Mouse (Mus musculus): ENCODE data around the gene Olfr1280. TPM values are rescaled to one million over a fixed set of nuclear protein-coding genes. Genes with fewer than 3 reads are reported as not detected.

Olfr1280 gene
- not detected in 2 replicates for polyA plus RNA-seq (2012; rRNA removed; ENCODE audit: low replicate concordance)

GRCm38 (mm10) chr2:111313717-111314116, at the start of gene Olfr1280:
Gene Olfr1280, plus strand, starts transcription at chr2:111314017.

DNA sequence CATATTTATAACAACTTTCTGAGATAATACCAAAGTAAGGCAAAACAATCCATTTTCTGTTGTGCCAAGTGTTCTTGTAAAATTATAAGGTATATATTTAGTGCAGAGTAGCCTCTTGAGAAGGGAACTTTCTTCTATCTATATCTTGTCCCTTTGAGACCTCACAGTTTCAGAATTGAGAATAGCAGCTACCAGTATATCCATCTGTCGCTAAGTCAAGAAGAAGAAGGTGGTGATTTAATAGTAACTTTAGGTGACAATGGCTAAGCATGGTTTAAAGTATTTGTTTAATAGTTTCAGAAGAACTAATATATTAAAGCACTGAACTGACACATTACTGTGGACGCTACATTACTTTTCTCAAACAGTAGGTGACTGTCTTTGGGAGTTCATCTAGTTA, 39.8 kb upstream of the Olfr1280 start, which contains the start of gene Olfr1277:
TSS of gene Olfr1277 (minus strand) at position 101 of the 400 bp plus-strand sequence.

GRCm38 (mm10) chr2:111289836-111290235, 24.0 kb upstream of the Olfr1280 start, which contains the start of gene Olfr1278:
Gene Olfr1278, plus strand, starts transcription at chr2:111290136.

GRCm38 (mm10) chr2:111300374-111300773, 13.4 kb upstream of the Olfr1280 start, which contains the start of gene Olfr1279:
Gene Olfr1279, plus strand, starts transcription at chr2:111300635.

DNA sequence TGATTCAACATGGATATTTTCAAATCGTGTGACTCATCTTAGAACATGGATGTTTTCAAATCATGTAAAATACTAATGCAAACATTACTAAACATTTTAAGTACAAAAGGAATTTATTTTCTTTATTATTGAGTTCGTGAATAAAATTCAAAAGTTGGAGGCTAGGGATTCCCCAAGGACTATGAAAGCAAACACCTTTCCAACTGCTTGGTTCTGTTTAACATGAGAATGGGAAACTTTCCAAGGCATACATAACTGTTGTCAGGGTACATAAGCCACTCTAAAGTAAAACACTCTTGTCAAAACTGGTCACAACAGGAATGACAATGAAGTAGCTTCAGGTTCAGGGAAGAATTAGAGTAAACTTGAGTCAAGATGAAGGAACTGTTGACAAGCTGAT, 12.4 kb downstream of the Olfr1280 start, which contains the start of gene Olfr1281:
TSS of gene Olfr1281 (plus strand) at position 301 of the 400 bp plus-strand sequence.

DNA sequence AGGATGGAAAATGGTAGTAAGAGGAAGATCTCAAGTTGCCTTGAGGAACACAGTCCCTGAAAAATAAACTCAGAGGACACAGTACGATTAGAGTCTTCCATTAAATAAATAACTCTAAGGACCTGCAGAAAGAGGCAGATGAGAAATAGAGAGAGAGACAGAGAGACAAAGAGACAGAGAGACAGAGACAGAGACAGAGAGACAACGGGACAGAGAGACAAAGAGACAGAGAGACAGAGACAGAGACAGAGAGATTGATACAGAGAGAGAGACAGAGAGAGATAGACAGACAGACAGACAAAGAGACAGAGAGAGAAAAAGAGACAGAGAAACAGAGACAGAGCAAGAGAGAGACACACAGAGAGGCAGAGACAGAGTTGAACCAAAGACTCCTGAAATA, 22.2 kb downstream of the Olfr1280 start, which contains the start of gene Olfr1282:
TSS of gene Olfr1282 (minus strand) at position 101 of the 400 bp plus-strand sequence.

DNA sequence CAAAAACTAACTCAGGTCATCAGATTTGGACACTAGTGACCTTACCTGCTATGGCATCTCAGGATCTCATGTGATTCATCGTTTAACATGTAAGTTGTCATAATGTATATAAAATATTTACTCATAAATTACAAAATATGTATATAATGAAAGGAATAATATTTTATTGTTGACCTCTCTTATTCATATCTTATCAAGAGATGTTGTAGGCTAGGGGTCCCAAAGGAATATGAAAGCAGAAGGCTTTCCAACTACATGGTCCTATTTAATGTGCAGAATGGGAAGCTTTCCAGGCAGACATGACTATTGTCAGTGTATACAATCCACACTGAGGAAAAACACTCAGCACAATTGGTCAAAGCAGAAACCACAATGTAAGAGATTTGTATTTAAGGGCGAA, 52.7 kb downstream of the Olfr1280 start, which contains the start of gene Olfr1283:
TSS of gene Olfr1283 (plus strand) at position 301 of the 400 bp plus-strand sequence.

GRCm38 (mm10) chr2:111375222-111375621, 61.4 kb downstream of the Olfr1280 start, which contains the start of gene Olfr1284:
Gene Olfr1284, plus strand, starts transcription at chr2:111375522.

Other genes with a start within 250 kb of the Olfr1280 start
- not detected in 2 replicates for gene Gm13941, start 208.0 kb upstream of the Olfr1280 start, polyA plus RNA-seq (2012; rRNA removed; ENCODE audit: low replicate concordance)
- not detected in 2 replicates for gene Gm15130, start 161.1 kb upstream of the Olfr1280 start, polyA plus RNA-seq (2012; rRNA removed; ENCODE audit: low replicate concordance)
- not detected in 2 replicates for gene 4930430A15Rik, start 84.4 kb upstream of the Olfr1280 start, polyA plus RNA-seq (2012; rRNA removed; ENCODE audit: low replicate concordance)
- not detected in 2 replicates for gene Olfr1275, start 78.7 kb upstream of the Olfr1280 start, polyA plus RNA-seq (2012; rRNA removed; ENCODE audit: low replicate concordance)
- gene Olfr1276, start 59.5 kb upstream of the Olfr1280 start, polyA plus RNA-seq (2012; rRNA removed; ENCODE audit: low replicate concordance) = not detected in 2 replicates
- not detected in 2 replicates for gene Olfr1277, start 39.9 kb upstream of the Olfr1280 start, polyA plus RNA-seq (2012; rRNA removed; ENCODE audit: low replicate concordance)
- gene Olfr1278, start 23.9 kb upstream of the Olfr1280 start, polyA plus RNA-seq (2012; rRNA removed; ENCODE audit: low replicate concordance) = not detected in 2 replicates
- not detected in 2 replicates for gene Olfr1279, start 13.4 kb upstream of the Olfr1280 start, polyA plus RNA-seq (2012; rRNA removed; ENCODE audit: low replicate concordance)
- gene Olfr1281, start 12.5 kb downstream of the Olfr1280 start, polyA plus RNA-seq (2012; rRNA removed; ENCODE audit: low replicate concordance) = not detected in 2 replicates
- gene Olfr1282, start 22.1 kb downstream of the Olfr1280 start, polyA plus RNA-seq (2012; rRNA removed; ENCODE audit: low replicate concordance) = not detected in 2 replicates
- not detected in 2 replicates for gene Olfr1283, start 52.8 kb downstream of the Olfr1280 start, polyA plus RNA-seq (2012; rRNA removed; ENCODE audit: low replicate concordance)
- gene Olfr1284, start 61.5 kb downstream of the Olfr1280 start, polyA plus RNA-seq (2012; rRNA removed; ENCODE audit: low replicate concordance) = not detected in 2 replicates
- gene Olfr1286, start 109.1 kb downstream of the Olfr1280 start, polyA plus RNA-seq (2012; rRNA removed; ENCODE audit: low replicate concordance) = not detected in 2 replicates
- gene Olfr1287, start 135.1 kb downstream of the Olfr1280 start, polyA plus RNA-seq (2012; rRNA removed; ENCODE audit: low replicate concordance) = not detected in 2 replicates
- gene Olfr1288, start 160.1 kb downstream of the Olfr1280 start, polyA plus RNA-seq (2012; rRNA removed; ENCODE audit: low replicate concordance) = not detected in 2 replicates
- gene Olfr1289, start 166.8 kb downstream of the Olfr1280 start, polyA plus RNA-seq (2012; rRNA removed; ENCODE audit: low replicate concordance) = not detected in 2 replicates
- not detected in 2 replicates for gene Olfr1290, start 179.8 kb downstream of the Olfr1280 start, polyA plus RNA-seq (2012; rRNA removed; ENCODE audit: low replicate concordance)
- gene Olfr1291-ps1, start 183.2 kb downstream of the Olfr1280 start, polyA plus RNA-seq (2012; rRNA removed; ENCODE audit: low replicate concordance) = not detected in 2 replicates
- not detected in 2 replicates for gene Olfr1293-ps, start 211.2 kb downstream of the Olfr1280 start, polyA plus RNA-seq (2012; rRNA removed; ENCODE audit: low replicate concordance)
- gene Olfr1294, start 226.3 kb downstream of the Olfr1280 start, polyA plus RNA-seq (2012; rRNA removed; ENCODE audit: low replicate concordance) = not detected in 2 replicates

Measured in subcutaneous adipose tissue, adult 2 months (tissue).